Mouse (Mus musculus): ENCODE data around the gene Ube2d3. TPM values are rescaled to one million over a fixed set of nuclear protein-coding genes. Genes with fewer than 3 reads are reported as not detected.
"Not testable (repeated sequence)": the region's sequence is repeated elsewhere in the genome, so short reads cannot be mapped to it uniquely, and the experiment has no call there.

The Ube2d3 gene
- polyA plus RNA-seq, 1 experiment from 2014 or later = 383 TPM

GRCm38 (mm10) chr3:135493320-135493719, 55.4 kb downstream of the Ube2d3 start:
- H3K27me3 ChIP-seq (replicated peaks; ENCODE audit: control insufficient read depth, insufficient read depth, low read length); H3K27ac ChIP-seq (ENCODE audit: low read length); H3K36me3 ChIP-seq (ENCODE audit: control insufficient read depth, insufficient read depth); H3K4me1 ChIP-seq (replicated peaks; ENCODE audit: control insufficient read depth, insufficient read depth, low read length); ATAC-seq; H3K9ac ChIP-seq (replicated peaks; ENCODE audit: low read depth, low read length); H3K9me3 ChIP-seq (ENCODE audit: control insufficient read depth, low read length); H3K4me2 ChIP-seq (ENCODE audit: low read length); H3K4me3 ChIP-seq (replicated peaks; ENCODE audit: low read length): not testable (repeated sequence)
- WGBS = 79% methylated on average over 7 of the region's 7 CpGs

- not testable (repeated sequence) for H3K27ac ChIP-seq (ENCODE audit: low read length); H3K4me3 ChIP-seq (replicated peaks; ENCODE audit: low read length); H3K36me3 ChIP-seq (ENCODE audit: control insufficient read depth, insufficient read depth); H3K27me3 ChIP-seq (replicated peaks; ENCODE audit: control insufficient read depth, insufficient read depth, low read length); H3K4me2 ChIP-seq (ENCODE audit: low read length); ATAC-seq; H3K9ac ChIP-seq (replicated peaks; ENCODE audit: low read depth, low read length); H3K9me3 ChIP-seq (ENCODE audit: control insufficient read depth, low read length); H3K4me1 ChIP-seq (replicated peaks; ENCODE audit: control insufficient read depth, insufficient read depth, low read length)
- 83% methylated on average over 4 of the region's 4 CpGs for WGBS
Observed at GRCm38 (mm10) chr3:135497956-135498355, 60.0 kb downstream of the Ube2d3 start.

- H3K27ac ChIP-seq (ENCODE audit: low read length) = no peak overlapping the region
- WGBS = 93% methylated on average over 5 of the region's 5 CpGs
- no peak for ATAC-seq
- H3K4me2 ChIP-seq (ENCODE audit: low read length) = no peak overlapping the region
- no peak overlapping the region for H3K9ac ChIP-seq (replicated peaks; ENCODE audit: low read depth, low read length)
- no peaks in the 10 kb centered on the region for H3K27me3 ChIP-seq (replicated peaks; ENCODE audit: control insufficient read depth, insufficient read depth, low read length)
- no peaks in the 10 kb centered on the region for H3K9me3 ChIP-seq (ENCODE audit: control insufficient read depth, low read length)
- H3K4me1 ChIP-seq (replicated peaks; ENCODE audit: control insufficient read depth, insufficient read depth, low read length) = no peaks in the 10 kb centered on the region
- no peak overlapping the region for H3K4me3 ChIP-seq (replicated peaks; ENCODE audit: low read length)
- H3K36me3 ChIP-seq (ENCODE audit: control insufficient read depth, insufficient read depth) = no peaks in the 10 kb centered on the region
Observed at GRCm38 (mm10) chr3:135498891-135499290, 60.9 kb downstream of the Ube2d3 start.

- no peaks in the 10 kb centered on the region for H3K4me1 ChIP-seq (replicated peaks; ENCODE audit: control insufficient read depth, insufficient read depth, low read length)
- 86% methylated on average over 5 of the region's 5 CpGs for WGBS
- no peak for ATAC-seq
Observed at GRCm38 (mm10) chr3:135503160-135503559, 65.2 kb downstream of the Ube2d3 start.

DNA sequence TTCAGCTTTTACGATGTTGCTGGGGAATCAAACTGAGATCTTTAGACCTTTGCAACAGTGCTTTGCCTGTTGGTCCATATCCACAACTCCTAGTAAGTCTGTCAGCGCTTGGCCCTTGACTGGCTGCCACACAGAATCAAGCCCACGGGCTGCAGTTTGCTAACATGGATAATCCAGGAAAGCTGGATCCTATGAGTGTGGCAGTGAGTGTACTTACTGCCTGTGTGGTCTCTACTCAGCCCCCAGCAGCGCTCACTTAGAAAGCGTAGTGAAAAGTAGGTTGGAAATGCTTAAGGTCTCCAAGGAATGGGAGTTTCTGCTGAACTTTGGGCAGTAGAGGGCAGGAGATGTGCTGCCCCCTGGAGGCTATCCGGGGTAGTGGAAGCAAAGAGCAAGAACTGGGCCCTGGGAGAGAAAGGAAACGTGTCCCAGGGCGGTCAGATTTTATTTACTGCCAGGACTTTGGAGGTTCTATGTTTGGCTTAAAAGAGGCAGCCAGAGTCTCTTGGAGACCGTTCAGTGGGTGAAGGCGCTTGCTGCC, 67.5 kb downstream of the Ube2d3 start:
- Histone ChIP-seq H3K9ac (replicated peaks; ENCODE audit: low read depth, low read length) (no peak overlapping the region), H3K4me2 (ENCODE audit: low read length) (no peak overlapping the region), H3K27ac (ENCODE audit: low read length) (no peak overlapping the region), H3K4me1 (replicated peaks; ENCODE audit: control insufficient read depth, insufficient read depth, low read length) (no peaks in the 10 kb centered on the region), H3K36me3 (ENCODE audit: control insufficient read depth, insufficient read depth) (no peaks in the 10 kb centered on the region), H3K9me3 (ENCODE audit: control insufficient read depth, low read length) (no peaks in the 10 kb centered on the region), H3K4me3 (replicated peaks; ENCODE audit: low read length) (no peak overlapping the region), H3K27me3 (replicated peaks; ENCODE audit: control insufficient read depth, insufficient read depth, low read length) (no peaks in the 10 kb centered on the region)
- WGBS = 61% methylated on average over 10 of the region's 10 CpGs
- ATAC-seq = no peak

More at GRCm38 (mm10) chr3:135503160-135503559, 65.2 kb downstream of the Ube2d3 start:
- Histone ChIP-seq H3K9me3 (ENCODE audit: control insufficient read depth, low read length) (no peaks in the 10 kb centered on the region), H3K9ac (replicated peaks; ENCODE audit: low read depth, low read length) (no peak overlapping the region), H3K27me3 (replicated peaks; ENCODE audit: control insufficient read depth, insufficient read depth, low read length) (no peaks in the 10 kb centered on the region), H3K4me3 (replicated peaks; ENCODE audit: low read length) (no peak overlapping the region), H3K27ac (ENCODE audit: low read length) (no peak overlapping the region), H3K4me2 (ENCODE audit: low read length) (no peak overlapping the region), H3K36me3 (ENCODE audit: control insufficient read depth, insufficient read depth) (no peaks in the 10 kb centered on the region)

DNA sequence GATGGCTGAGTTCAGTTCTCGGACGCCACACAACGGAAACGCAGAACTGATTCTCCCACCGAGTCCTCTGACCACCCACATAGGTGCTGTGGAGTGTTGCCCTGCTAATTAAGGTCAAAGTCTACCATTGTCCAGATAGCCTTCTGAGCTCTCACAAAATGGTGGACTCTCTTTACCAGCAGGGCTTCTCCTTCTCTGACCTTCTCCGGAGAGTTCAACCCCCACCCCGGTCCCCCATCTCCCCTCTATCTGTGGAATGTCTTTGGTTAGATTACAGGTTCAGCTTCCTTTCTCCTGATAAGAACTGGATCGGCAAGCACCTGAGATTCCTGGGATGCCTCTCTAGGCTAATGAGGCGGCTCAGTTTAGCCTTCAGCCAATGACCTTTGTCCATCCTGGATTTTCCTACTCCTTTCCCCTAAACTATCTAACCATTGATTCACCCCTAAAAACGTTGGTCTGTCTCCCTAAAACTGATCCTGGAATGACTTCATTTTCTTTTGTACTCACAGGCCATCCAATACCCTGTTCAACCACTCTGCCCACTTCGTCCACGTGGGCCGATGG, 68.0 kb downstream of the Ube2d3 start:
- H3K27ac ChIP-seq (ENCODE audit: low read length) = no peak overlapping the region
- H3K4me2 ChIP-seq (ENCODE audit: low read length) = no peak overlapping the region
- no peaks in the 10 kb centered on the region for H3K4me1 ChIP-seq (replicated peaks; ENCODE audit: control insufficient read depth, insufficient read depth, low read length)
- ATAC-seq = no peak
- H3K4me3 ChIP-seq (replicated peaks; ENCODE audit: low read length) = no peak overlapping the region
- no peak overlapping the region for H3K9ac ChIP-seq (replicated peaks; ENCODE audit: low read depth, low read length)
- no peaks in the 10 kb centered on the region for H3K36me3 ChIP-seq (ENCODE audit: control insufficient read depth, insufficient read depth)
- H3K27me3 ChIP-seq (replicated peaks; ENCODE audit: control insufficient read depth, insufficient read depth, low read length) = no peaks in the 10 kb centered on the region
- 90% methylated on average over 13 of the region's 13 CpGs for WGBS
- H3K9me3 ChIP-seq (ENCODE audit: control insufficient read depth, low read length) = no peaks in the 10 kb centered on the region

DNA sequence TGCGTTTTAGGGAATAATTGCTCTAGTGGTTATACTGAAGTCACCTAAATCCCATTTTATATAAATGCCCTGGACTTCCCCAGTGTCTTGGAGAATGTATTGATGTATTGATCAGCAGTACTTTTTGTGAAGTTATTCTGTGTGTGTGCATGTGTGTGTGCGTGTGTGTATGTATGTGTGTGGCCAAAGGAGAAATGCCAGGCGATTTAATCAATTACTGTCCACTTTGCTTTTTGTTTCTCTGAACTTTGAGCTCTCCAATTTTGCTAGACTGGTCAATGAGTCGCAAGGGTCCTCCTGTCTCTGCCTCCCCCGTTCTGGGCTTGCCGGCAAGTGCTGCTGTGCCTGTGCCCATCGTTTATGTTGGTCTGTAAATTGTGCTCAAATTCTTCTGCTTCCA, 69.6 kb downstream of the Ube2d3 start:
- Histone ChIP-seq H3K27me3 (replicated peaks; ENCODE audit: control insufficient read depth, insufficient read depth, low read length) (no peaks in the 10 kb centered on the region), H3K9me3 (ENCODE audit: control insufficient read depth, low read length) (no peaks in the 10 kb centered on the region), H3K4me2 (ENCODE audit: low read length) (no peak overlapping the region), H3K36me3 (ENCODE audit: control insufficient read depth, insufficient read depth) (no peaks in the 10 kb centered on the region), H3K4me1 (replicated peaks; ENCODE audit: control insufficient read depth, insufficient read depth, low read length) (no peaks in the 10 kb centered on the region), H3K9ac (replicated peaks; ENCODE audit: low read depth, low read length) (no peak overlapping the region), H3K27ac (ENCODE audit: low read length) (no peak overlapping the region), H3K4me3 (replicated peaks; ENCODE audit: low read length) (no peak overlapping the region)
- WGBS = 92% methylated on average over 7 of the region's 7 CpGs
- ATAC-seq = no peak

DNA sequence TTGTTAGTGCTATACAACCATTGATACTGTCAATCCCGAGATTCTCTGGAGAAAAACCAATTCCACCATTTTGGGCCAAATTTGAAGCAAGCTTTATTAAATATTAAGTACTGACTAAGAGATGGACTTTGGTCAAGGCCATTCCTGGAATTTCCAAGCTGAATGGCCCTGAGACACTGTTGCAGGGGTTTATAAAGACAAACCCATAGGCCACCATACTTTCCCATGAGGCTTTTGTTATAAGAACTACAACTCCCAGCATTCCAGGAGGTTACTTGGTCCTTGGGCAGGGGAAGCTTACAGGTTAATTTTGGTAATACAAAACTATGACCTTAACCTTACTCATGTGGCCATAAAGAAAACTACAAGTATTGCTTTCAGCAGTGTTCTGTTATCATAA, 70.2 kb downstream of the Ube2d3 start:
- Histone ChIP-seq H3K36me3 (ENCODE audit: control insufficient read depth, insufficient read depth) (no peaks in the 10 kb centered on the region), H3K4me1 (replicated peaks; ENCODE audit: control insufficient read depth, insufficient read depth, low read length) (no peaks in the 10 kb centered on the region; the same call in 1 of the 2 replicates), H3K4me3 (replicated peaks; ENCODE audit: low read length) (no peak overlapping the region), H3K27ac (ENCODE audit: low read length) (no peak overlapping the region), H3K27me3 (replicated peaks; ENCODE audit: control insufficient read depth, insufficient read depth, low read length) (no peaks in the 10 kb centered on the region), H3K9me3 (ENCODE audit: control insufficient read depth, low read length) (no peaks in the 10 kb centered on the region), H3K4me2 (ENCODE audit: low read length) (no peak overlapping the region), H3K9ac (replicated peaks; ENCODE audit: low read depth, low read length) (no peak overlapping the region)
- 81% methylated on average over 1 of the region's 1 CpGs for WGBS
- no peak for ATAC-seq

DNA sequence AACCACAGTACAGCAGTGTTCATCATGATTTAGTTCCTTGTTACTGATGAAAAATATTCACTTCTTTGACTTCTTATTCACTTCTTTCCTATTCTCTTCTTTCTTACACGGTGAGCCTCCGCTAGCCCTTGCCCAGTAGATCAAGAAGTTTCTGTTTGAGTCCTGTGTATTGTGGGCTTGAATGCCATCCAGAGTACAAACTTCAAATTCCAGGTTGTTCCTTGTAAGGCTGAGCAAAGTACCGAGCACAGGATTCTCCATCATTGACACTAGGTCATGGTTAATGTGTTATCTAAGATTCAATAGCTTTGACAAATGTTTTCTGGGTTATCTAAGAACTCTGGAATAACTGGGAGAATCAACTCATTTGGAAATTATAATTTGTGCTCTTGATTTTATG, 72.4 kb downstream of the Ube2d3 start:
- H3K9ac ChIP-seq (replicated peaks; ENCODE audit: low read depth, low read length) = no peak overlapping the region

GRCm38 (mm10) chr3:135511683-135512082, 73.7 kb downstream of the Ube2d3 start:
- WGBS = 55% methylated on average over 11 of the region's 11 CpGs
- no peak for ATAC-seq
- H3K4me3 ChIP-seq (replicated peaks; ENCODE audit: low read length) = no peak overlapping the region

More for the DNA sequence above, 72.4 kb downstream of the Ube2d3 start:
- Histone ChIP-seq H3K36me3 (ENCODE audit: control insufficient read depth, insufficient read depth) (no peaks in the 10 kb centered on the region), H3K4me2 (ENCODE audit: low read length) (no peak overlapping the region), H3K4me3 (replicated peaks; ENCODE audit: low read length) (no peak overlapping the region), H3K27me3 (replicated peaks; ENCODE audit: control insufficient read depth, insufficient read depth, low read length) (no peaks in the 10 kb centered on the region), H3K9me3 (ENCODE audit: control insufficient read depth, low read length) (no peaks in the 10 kb centered on the region), H3K27ac (ENCODE audit: low read length) (no peak overlapping the region), H3K4me1 (replicated peaks; ENCODE audit: control insufficient read depth, insufficient read depth, low read length) (peaks cover 2% of the 10 kb centered on the region; the same call in 1 of the 2 replicates)
- WGBS = 90% methylated on average over 3 of the region's 3 CpGs
- no peak for ATAC-seq

More at GRCm38 (mm10) chr3:135511683-135512082, 73.7 kb downstream of the Ube2d3 start:
- no peak overlapping the region for H3K4me2 ChIP-seq (ENCODE audit: low read length)
- H3K9ac ChIP-seq (replicated peaks; ENCODE audit: low read depth, low read length) = no peak overlapping the region
- no peaks in the 10 kb centered on the region for H3K9me3 ChIP-seq (ENCODE audit: control insufficient read depth, low read length)
- H3K27ac ChIP-seq (ENCODE audit: low read length) = no peak overlapping the region
- no peaks in the 10 kb centered on the region for H3K27me3 ChIP-seq (replicated peaks; ENCODE audit: control insufficient read depth, insufficient read depth, low read length)
- H3K36me3 ChIP-seq (ENCODE audit: control insufficient read depth, insufficient read depth) = no peaks in the 10 kb centered on the region
- peaks cover 2% of the 10 kb centered on the region; the same call in 1 of the 2 replicates for H3K4me1 ChIP-seq (replicated peaks; ENCODE audit: control insufficient read depth, insufficient read depth, low read length)

Measured in forebrain, embryonic 16.5 days (tissue).